Mouse (Mus musculus) G1E (cell line): ENCODE measurements around the gene Tbc1d10b. TPM values are rescaled to one million over a fixed set of nuclear protein-coding genes. Genes with fewer than 3 reads are reported as not detected.
A peak's percentile ranks its signal among the peaks of the same experiment; 100 is the strongest.

Source experiments
- ATAC-seq: 2 replicates; pipeline ENCODE4 v1.8.0; 2016; ENCODE audit warnings: mild to moderate bottlenecking; ENCODE audit not compliant: insufficient number of reproducible peaks, poor library complexity, low FRiP score, severe bottlenecking; ENCODE audit errors: extremely low read depth
- DNase-seq: peaks from one replicate; pipeline ENCODE4 v3.0.0; 2012; ENCODE audit warnings: low spot score
- H3K27me3 ChIP-seq: 2 replicates; pipeline ENCODE4 v1.6.1; 2012; ENCODE audit warnings: mild to moderate bottlenecking, low read length, inconsistent platforms; ENCODE audit not compliant: insufficient read depth
- H3K36me3 ChIP-seq: replicated peaks from 2 replicates; pipeline ENCODE3; 2012; ENCODE audit warnings: mild to moderate bottlenecking, inconsistent platforms
- H3K4me1 ChIP-seq: 2 replicates; pipeline ENCODE4 v1.6.1; 2012; ENCODE audit warnings: low read depth, low read length, inconsistent platforms, mixed read lengths; ENCODE audit not compliant: insufficient read depth
- H3K4me3 ChIP-seq: 2 replicates; pipeline ENCODE4 v1.5.1; 2012; ENCODE audit warnings: low read depth, mild to moderate bottlenecking, inconsistent platforms, low read length, moderate library complexity, mixed read lengths
- H3K9me3 ChIP-seq: replicated peaks from 2 replicates; pipeline ENCODE4 v1.6.1; 2012; ENCODE audit warnings: inconsistent platforms
- CTCF ChIP-seq: IDR thresholded peaks from 2 replicates; pipeline ENCODE4 v1.5.1; 2012; ENCODE audit warnings: low read depth, low read length, inconsistent platforms, mixed read lengths
- GATA1 ChIP-seq: IDR thresholded peaks from 2 replicates; pipeline ENCODE4 v1.6.1; 2012; ENCODE audit warnings: borderline replicate concordance, low read length, inconsistent platforms, mixed read lengths
- GATA2 ChIP-seq: IDR thresholded peaks from 2 replicates; pipeline ENCODE4 v1.6.1; 2012; ENCODE audit warnings: low read depth, low read length, inconsistent platforms, borderline replicate concordance
- POLR2AphosphoS5 ChIP-seq: IDR thresholded peaks from 2 replicates; pipeline ENCODE4 v1.6.1; 2012; ENCODE audit warnings: low read depth, low read length, inconsistent platforms; ENCODE audit not compliant: insufficient replicate concordance
- TAL1 ChIP-seq: conservative IDR thresholded peaks from 2 replicates; pipeline ENCODE4 v1.6.1; 2012; ENCODE audit warnings: low read depth, low read length, inconsistent platforms, mixed read lengths
- polyA plus RNA-seq: library from polyadenylated mRNA; stranded (reverse); fragments of >175 nt; gene quantifications from 2 replicates; pipeline ENCODE4 v1.2.3, GENCODE M21; 2012
- total RNA-seq, 2 experiments: library from RNA; stranded (forward) in 1 of 2; stranded (reverse) in 1 of 2; fragments of 200-1000 nt in 1 of 2; fragments of >200 nt in 1 of 2; fragmentation: Nextera tagmentation in 1 of 2; gene quantifications; 2 replicates each; pipeline ENCODE4 v1.2.3; 2014 to 2017

The Tbc1d10b gene
- total and polyA plus RNA-seq, 3 experiments: 26.7 to 74.1 (median 40.1) TPM

DNA sequence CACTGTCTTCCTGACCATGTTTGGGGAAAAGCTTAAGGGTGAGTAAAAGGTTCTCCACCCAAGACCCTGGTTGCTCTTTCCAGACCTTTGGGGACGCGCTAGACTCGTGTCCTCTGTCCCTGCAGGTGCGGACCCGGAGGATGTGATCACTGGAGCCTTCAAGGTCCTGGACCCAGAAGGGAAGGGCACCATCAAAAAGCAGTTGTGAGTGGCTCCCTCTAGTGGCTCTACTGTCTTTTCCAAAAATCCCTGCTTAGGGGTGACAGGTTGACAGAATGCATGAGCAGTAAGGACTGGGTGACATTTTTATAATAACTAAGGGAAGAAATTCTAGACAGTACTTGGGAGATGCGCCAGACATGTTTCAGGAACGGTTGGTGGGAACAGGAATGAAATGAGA is 5.2 kb upstream of the Tbc1d10b start:
- no peak overlapping the region for H3K4me3 ChIP-seq
- peaks cover 31% of the 10 kb centered on the region for H3K36me3 ChIP-seq
- no peak for TF ChIP-seq TAL1
- TF ChIP-seq POLR2AphosphoS5: no peak
- no peak for TF ChIP-seq GATA2
- TF ChIP-seq CTCF: peak; percentile 56; the same call in 1 of the 2 replicates
- H3K9me3 ChIP-seq: no peaks in the 10 kb centered on the region
- ATAC-seq (no peak), DNase-seq (no peak)
- H3K4me1 ChIP-seq: peaks cover 76% of the 10 kb centered on the region
- no peaks in the 10 kb centered on the region for H3K27me3 ChIP-seq

DNA sequence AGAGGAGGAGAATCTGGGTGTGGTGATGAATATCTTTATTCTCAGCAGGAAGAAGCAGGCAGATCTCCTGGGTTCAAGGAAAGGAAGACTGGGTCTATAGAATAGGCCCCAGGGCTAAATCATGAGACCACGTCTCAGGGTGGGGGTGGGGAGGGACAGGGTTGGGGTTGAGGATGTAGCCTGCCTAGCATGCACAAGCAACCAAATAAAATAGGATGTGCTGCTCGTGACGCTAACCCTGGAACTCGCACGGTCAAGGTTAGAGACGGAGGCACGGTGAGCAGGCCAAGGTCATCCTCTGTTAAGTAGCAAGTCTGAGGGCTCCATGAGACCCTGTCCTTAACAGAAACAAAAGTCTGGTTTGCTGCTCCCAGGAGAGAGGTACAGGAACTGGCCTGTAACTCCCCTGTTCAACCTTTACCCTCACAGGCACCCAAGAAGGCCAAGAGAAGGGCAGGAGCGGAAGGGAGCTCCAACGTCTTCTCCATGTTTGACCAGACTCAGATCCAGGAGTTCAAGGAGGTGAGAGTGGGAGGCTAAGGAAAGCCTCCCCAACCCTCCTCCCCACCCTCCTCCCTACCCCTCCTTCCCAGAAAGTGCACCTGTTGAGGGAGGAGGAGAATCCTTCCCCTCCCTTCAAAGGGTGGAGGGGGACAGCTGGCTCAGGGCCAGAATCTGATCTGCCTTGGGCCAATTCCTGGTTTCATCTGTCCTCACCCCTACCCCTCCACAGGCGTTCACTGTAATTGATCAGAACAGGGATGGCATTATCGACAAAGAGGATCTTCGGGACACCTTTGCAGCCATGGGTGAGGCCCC is 4.4 kb upstream of the Tbc1d10b start:
- Histone ChIP-seq H3K27me3 (no peaks in the 10 kb centered on the region), H3K36me3 (peaks cover 31% of the 10 kb centered on the region), H3K4me3 (no peak overlapping the region), H3K9me3 (no peaks in the 10 kb centered on the region), H3K4me1 (peaks cover 70% of the 10 kb centered on the region)
- TF ChIP-seq POLR2AphosphoS5 (no peak), GATA1 (no peak), GATA2 (no peak), CTCF (no peak), TAL1 (no peak)
- DNase-seq: no peak
- no peak for ATAC-seq

DNA sequence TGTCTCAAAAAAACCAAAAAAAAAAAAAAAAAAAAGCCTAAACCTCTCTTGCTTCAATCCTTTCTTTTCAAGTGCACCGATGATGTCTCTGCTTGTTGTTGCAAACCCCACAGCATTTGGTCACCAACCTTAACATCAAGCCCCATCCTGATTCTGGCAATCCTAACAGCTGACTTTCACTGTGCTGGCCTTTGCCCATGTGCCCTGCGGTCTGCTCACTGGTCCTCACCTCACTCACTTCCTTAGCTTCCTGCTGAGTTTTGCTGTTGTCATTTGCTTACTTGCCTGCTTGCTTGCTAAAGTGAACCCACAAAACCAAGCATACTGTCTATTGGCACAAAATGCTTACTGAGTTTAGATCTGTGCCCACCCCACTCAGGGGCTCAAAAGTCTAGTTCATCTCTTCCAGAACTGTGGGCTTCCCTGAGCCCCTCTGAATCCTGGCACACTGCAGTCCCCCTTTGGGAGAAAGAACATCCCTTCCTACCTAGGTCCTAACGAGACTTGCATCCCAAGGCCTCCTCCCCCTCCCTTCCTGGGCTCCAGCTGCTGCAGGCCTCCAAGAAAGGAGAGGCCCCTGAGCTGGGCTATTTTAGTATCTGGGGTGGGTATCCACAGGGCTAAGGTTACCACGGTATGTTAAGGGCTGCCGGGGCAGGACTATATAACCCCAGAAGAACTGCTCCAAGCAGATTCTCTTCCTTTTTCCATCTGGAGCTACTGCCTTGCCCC is 2.9 kb upstream of the Tbc1d10b start:
- H3K4me1 ChIP-seq: peaks cover 69% of the 10 kb centered on the region
- H3K9me3 ChIP-seq: no peaks in the 10 kb centered on the region
- DNase-seq: no peak
- H3K27me3 ChIP-seq: no peaks in the 10 kb centered on the region
- ATAC-seq: no peak
- peaks cover 28% of the 10 kb centered on the region for H3K36me3 ChIP-seq
- H3K4me3 ChIP-seq: no peak overlapping the region
- no peak for TF ChIP-seq POLR2AphosphoS5
- no peak for TF ChIP-seq TAL1
- no peak for TF ChIP-seq GATA2
- no peak for TF ChIP-seq GATA1
- TF ChIP-seq CTCF: no peak

DNA sequence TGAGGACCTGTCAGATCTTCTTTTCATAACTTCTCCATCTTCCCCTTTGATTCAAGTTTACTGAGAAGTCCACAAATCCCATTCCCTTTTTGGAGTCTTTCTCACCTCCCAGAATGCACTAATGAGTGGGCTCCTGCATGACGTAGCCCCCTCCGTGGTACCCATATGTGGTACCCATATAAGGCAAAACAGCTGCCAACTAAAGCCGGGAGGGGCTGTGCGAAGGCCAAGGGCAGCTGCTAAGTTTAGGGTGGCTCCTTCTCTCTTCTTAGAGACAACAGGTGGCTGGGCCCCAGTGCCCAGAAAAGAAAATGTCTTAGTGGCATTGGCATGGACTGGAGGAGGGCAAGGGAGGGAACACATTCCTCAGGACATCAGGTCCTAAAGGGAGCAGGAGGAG is 2.0 kb upstream of the Tbc1d10b start:
- Histone ChIP-seq H3K4me3 (no peak overlapping the region), H3K4me1 (peaks cover 69% of the 10 kb centered on the region), H3K27me3 (no peaks in the 10 kb centered on the region), H3K9me3 (no peaks in the 10 kb centered on the region), H3K36me3 (peaks cover 26% of the 10 kb centered on the region)
- ATAC-seq (no peak), DNase-seq (no peak)
- TF ChIP-seq GATA2: no peak
- TF ChIP-seq CTCF: no peak
- TF ChIP-seq GATA1: no peak
- no peak for TF ChIP-seq POLR2AphosphoS5
- TF ChIP-seq TAL1: no peak

DNA sequence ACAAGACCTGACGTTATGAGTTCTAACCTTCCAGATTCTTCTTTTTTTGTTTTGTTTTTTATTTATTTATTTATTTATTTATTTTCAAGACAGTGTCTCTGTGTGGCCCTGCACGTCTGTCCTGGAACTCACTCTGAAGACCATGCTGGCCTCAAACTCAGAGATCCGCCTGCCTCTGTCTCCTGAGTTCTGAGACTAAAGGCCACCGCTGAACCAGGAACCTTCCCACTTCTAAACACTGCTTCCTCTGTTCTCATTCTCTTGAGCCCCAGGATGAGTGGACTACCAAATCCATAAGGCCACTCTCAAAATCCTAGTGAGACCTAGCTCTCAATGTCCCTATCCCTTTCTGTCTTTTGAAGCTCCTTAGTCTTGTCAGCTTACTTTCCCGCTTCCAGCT is 1.6 kb upstream of the Tbc1d10b start:
- H3K4me1 ChIP-seq: peaks cover 69% of the 10 kb centered on the region
- ATAC-seq: no peak
- TF ChIP-seq GATA1 (no peak), GATA2 (no peak), POLR2AphosphoS5 (no peak), CTCF (no peak), TAL1 (no peak)
- no peaks in the 10 kb centered on the region for H3K27me3 ChIP-seq
- H3K9me3 ChIP-seq: no peaks in the 10 kb centered on the region
- H3K36me3 ChIP-seq: peaks cover 26% of the 10 kb centered on the region
- no peak for DNase-seq
- H3K4me3 ChIP-seq: peak overlapping the region; percentile 65; the same call in 1 of the 2 replicates
